Mouse (Mus musculus) thymus, postnatal 4 days (tissue): ENCODE results near the gene Pex11b.
"Not testable (repeated sequence)": the region's sequence is repeated elsewhere in the genome, so short reads cannot be mapped to it uniquely, and the experiment has no call there.

Experiments
- DNase-seq: peaks from one replicate; pipeline ENCODE4 v3.0.0; 2021

Pex11b gene

GRCm38 (mm10) chr3:96678456-96678855, 43.3 kb downstream of the Pex11b start:
- no peak for DNase-seq

- DNase-seq, result no peak
Measured at GRCm38 (mm10) chr3:96679159-96679674, 44.0 kb downstream of the Pex11b start.

- DNase-seq, result no peak
Measured at GRCm38 (mm10) chr3:96680269-96680956, 45.2 kb downstream of the Pex11b start.

GRCm38 (mm10) chr3:96683496-96683895, 48.3 kb downstream of the Pex11b start:
- no peak for DNase-seq

- DNase-seq, result no peak
Measured at GRCm38 (mm10) chr3:96684151-96684821, 49.1 kb downstream of the Pex11b start.

GRCm38 (mm10) chr3:96684822-96685156, 49.6 kb downstream of the Pex11b start:
- DNase-seq, result no peak

- not testable (repeated sequence) for DNase-seq
Measured at GRCm38 (mm10) chr3:96686057-96686456, 50.9 kb downstream of the Pex11b start.

GRCm38 (mm10) chr3:96688854-96689253, 53.7 kb downstream of the Pex11b start:
- no peak for DNase-seq

GRCm38 (mm10) chr3:96690298-96690697, 55.1 kb downstream of the Pex11b start:
- no peak for DNase-seq

GRCm38 (mm10) chr3:96692506-96692905, 57.3 kb downstream of the Pex11b start:
- peak; percentile 35 for DNase-seq

- DNase-seq, result no peak
Measured at GRCm38 (mm10) chr3:96693579-96693978, 58.4 kb downstream of the Pex11b start.
